Mouse (Mus musculus): ENCODE results near the gene Lrrc2. TPM values are rescaled to one million over a fixed set of nuclear protein-coding genes. Genes with fewer than 3 reads are reported as not detected.
A peak's percentile ranks its signal among the peaks of the same experiment; 100 is the strongest.

Lrrc2 gene
- polyA plus RNA-seq, 1 experiment from 2014 or later: 0.12 TPM

GRCm38 (mm10) chr9:111001621-111002020 lies 50.3 kb downstream of the Lrrc2 start:
- DNase-seq (ENCODE audit: low spot score) (no peak), ATAC-seq (replicated peaks; ENCODE audit: low FRiP score, low TSS enrichment, low read depth) (no peak)
- no peak overlapping the region for H3K4me3 ChIP-seq (ENCODE audit: low read depth, low read length)
- no peaks in the 10 kb centered on the region for H3K36me3 ChIP-seq (ENCODE audit: control insufficient read depth, insufficient read depth, low read length)
- H3K9ac ChIP-seq (ENCODE audit: low read length): no peak overlapping the region
- 74% methylated on average over 12 of the region's 12 CpGs for WGBS
- no peaks in the 10 kb centered on the region for H3K9me3 ChIP-seq (ENCODE audit: control insufficient read depth, low read length)
- no peaks in the 10 kb centered on the region for H3K4me1 ChIP-seq (replicated peaks; ENCODE audit: control insufficient read depth, insufficient read depth, low read length)
- H3K4me2 ChIP-seq (ENCODE audit: low read length): no peak overlapping the region
- H3K27me3 ChIP-seq (replicated peaks; ENCODE audit: control insufficient read depth, insufficient read depth, low read length): no peaks in the 10 kb centered on the region
- no peak overlapping the region for H3K27ac ChIP-seq (ENCODE audit: low read depth)

GRCm38 (mm10) chr9:111003279-111003678 lies 51.9 kb downstream of the Lrrc2 start:
- Histone ChIP-seq H3K4me1 (replicated peaks; ENCODE audit: control insufficient read depth, insufficient read depth, low read length) (no peaks in the 10 kb centered on the region), H3K9ac (ENCODE audit: low read length) (no peak overlapping the region), H3K9me3 (ENCODE audit: control insufficient read depth, low read length) (no peaks in the 10 kb centered on the region), H3K36me3 (ENCODE audit: control insufficient read depth, insufficient read depth, low read length) (no peaks in the 10 kb centered on the region), H3K4me2 (ENCODE audit: low read length) (no peak overlapping the region), H3K27me3 (replicated peaks; ENCODE audit: control insufficient read depth, insufficient read depth, low read length) (no peaks in the 10 kb centered on the region), H3K4me3 (ENCODE audit: low read depth, low read length) (no peak overlapping the region), H3K27ac (ENCODE audit: low read depth) (no peak overlapping the region)
- 89% methylated on average over 9 of the region's 9 CpGs for WGBS
- DNase-seq (ENCODE audit: low spot score): no peak
- no peak for ATAC-seq (replicated peaks; ENCODE audit: low FRiP score, low TSS enrichment, low read depth)

GRCm38 (mm10) chr9:111006544-111006943 lies 55.2 kb downstream of the Lrrc2 start:
- no peak for ATAC-seq (replicated peaks; ENCODE audit: low FRiP score, low TSS enrichment, low read depth)
- H3K9ac ChIP-seq (ENCODE audit: low read length): no peak overlapping the region
- H3K36me3 ChIP-seq (ENCODE audit: control insufficient read depth, insufficient read depth, low read length): no peaks in the 10 kb centered on the region
- no peaks in the 10 kb centered on the region for H3K27me3 ChIP-seq (replicated peaks; ENCODE audit: control insufficient read depth, insufficient read depth, low read length)
- 90% methylated on average over 2 of the region's 2 CpGs for WGBS
- H3K27ac ChIP-seq (ENCODE audit: low read depth): no peak overlapping the region
- no peak for DNase-seq (ENCODE audit: low spot score)
- no peak overlapping the region for H3K4me2 ChIP-seq (ENCODE audit: low read length)
- H3K9me3 ChIP-seq (ENCODE audit: control insufficient read depth, low read length): no peaks in the 10 kb centered on the region
- H3K4me3 ChIP-seq (ENCODE audit: low read depth, low read length): no peak overlapping the region
- no peaks in the 10 kb centered on the region for H3K4me1 ChIP-seq (replicated peaks; ENCODE audit: control insufficient read depth, insufficient read depth, low read length)

GRCm38 (mm10) chr9:111009763-111010162 lies 58.4 kb downstream of the Lrrc2 start:
- no peak for DNase-seq (ENCODE audit: low spot score)
- 79% methylated on average over 3 of the region's 3 CpGs for WGBS
- Histone ChIP-seq H3K9me3 (ENCODE audit: control insufficient read depth, low read length) (no peaks in the 10 kb centered on the region), H3K27me3 (replicated peaks; ENCODE audit: control insufficient read depth, insufficient read depth, low read length) (no peaks in the 10 kb centered on the region), H3K36me3 (ENCODE audit: control insufficient read depth, insufficient read depth, low read length) (no peaks in the 10 kb centered on the region), H3K4me1 (replicated peaks; ENCODE audit: control insufficient read depth, insufficient read depth, low read length) (no peaks in the 10 kb centered on the region), H3K9ac (ENCODE audit: low read length) (no peak overlapping the region), H3K27ac (ENCODE audit: low read depth) (no peak overlapping the region), H3K4me2 (ENCODE audit: low read length) (no peak overlapping the region), H3K4me3 (ENCODE audit: low read depth, low read length) (no peak overlapping the region)
- no peak for ATAC-seq (replicated peaks; ENCODE audit: low FRiP score, low TSS enrichment, low read depth)

GRCm38 (mm10) chr9:111011550-111011949 lies 60.2 kb downstream of the Lrrc2 start:
- no peaks in the 10 kb centered on the region for H3K9me3 ChIP-seq (ENCODE audit: control insufficient read depth, low read length)
- DNase-seq (ENCODE audit: low spot score) (no peak), ATAC-seq (replicated peaks; ENCODE audit: low FRiP score, low TSS enrichment, low read depth) (no peak)
- no peak overlapping the region for H3K4me3 ChIP-seq (ENCODE audit: low read depth, low read length)
- H3K4me2 ChIP-seq (ENCODE audit: low read length): no peak overlapping the region
- no peak overlapping the region for H3K27ac ChIP-seq (ENCODE audit: low read depth)
- H3K36me3 ChIP-seq (ENCODE audit: control insufficient read depth, insufficient read depth, low read length): no peaks in the 10 kb centered on the region
- WGBS: 82% methylated on average over 9 of the region's 9 CpGs
- H3K4me1 ChIP-seq (replicated peaks; ENCODE audit: control insufficient read depth, insufficient read depth, low read length): no peaks in the 10 kb centered on the region
- H3K27me3 ChIP-seq (replicated peaks; ENCODE audit: control insufficient read depth, insufficient read depth, low read length): no peaks in the 10 kb centered on the region
- no peak overlapping the region for H3K9ac ChIP-seq (ENCODE audit: low read length)

GRCm38 (mm10) chr9:111012041-111012440 lies 60.7 kb downstream of the Lrrc2 start:
- H3K9ac ChIP-seq (ENCODE audit: low read length): no peak overlapping the region

GRCm38 (mm10) chr9:111015658-111016057 lies 64.3 kb downstream of the Lrrc2 start:
- H3K9me3 ChIP-seq (ENCODE audit: control insufficient read depth, low read length): no peaks in the 10 kb centered on the region
- H3K27me3 ChIP-seq (replicated peaks; ENCODE audit: control insufficient read depth, insufficient read depth, low read length): no peaks in the 10 kb centered on the region
- H3K36me3 ChIP-seq (ENCODE audit: control insufficient read depth, insufficient read depth, low read length): no peaks in the 10 kb centered on the region
- 87% methylated on average over 4 of the region's 4 CpGs for WGBS
- no peak for ATAC-seq (replicated peaks; ENCODE audit: low FRiP score, low TSS enrichment, low read depth)
- H3K9ac ChIP-seq (ENCODE audit: low read length): no peak overlapping the region
- H3K4me1 ChIP-seq (replicated peaks; ENCODE audit: control insufficient read depth, insufficient read depth, low read length): no peaks in the 10 kb centered on the region
- H3K4me2 ChIP-seq (ENCODE audit: low read length): no peak overlapping the region
- H3K27ac ChIP-seq (ENCODE audit: low read depth): no peak overlapping the region
- DNase-seq (ENCODE audit: low spot score): no peak
- H3K4me3 ChIP-seq (ENCODE audit: low read depth, low read length): no peak overlapping the region

More at GRCm38 (mm10) chr9:111012041-111012440, 60.7 kb downstream of the Lrrc2 start:
- no peaks in the 10 kb centered on the region for H3K4me1 ChIP-seq (replicated peaks; ENCODE audit: control insufficient read depth, insufficient read depth, low read length)
- H3K36me3 ChIP-seq (ENCODE audit: control insufficient read depth, insufficient read depth, low read length): no peaks in the 10 kb centered on the region
- H3K9me3 ChIP-seq (ENCODE audit: control insufficient read depth, low read length): no peaks in the 10 kb centered on the region
- no peaks in the 10 kb centered on the region for H3K27me3 ChIP-seq (replicated peaks; ENCODE audit: control insufficient read depth, insufficient read depth, low read length)
- no peak overlapping the region for H3K4me2 ChIP-seq (ENCODE audit: low read length)
- no peak for ATAC-seq (replicated peaks; ENCODE audit: low FRiP score, low TSS enrichment, low read depth)
- H3K27ac ChIP-seq (ENCODE audit: low read depth): no peak overlapping the region
- DNase-seq (ENCODE audit: low spot score): no peak
- 74% methylated on average over 3 of the region's 3 CpGs for WGBS
- H3K4me3 ChIP-seq (ENCODE audit: low read depth, low read length): no peak overlapping the region

GRCm38 (mm10) chr9:111019022-111019421 lies 67.7 kb downstream of the Lrrc2 start, which contains the start of gene Ltf:
TSS of gene Ltf (plus strand) at chr9:111019271.
- Histone ChIP-seq H3K4me3 (ENCODE audit: low read depth, low read length) (no peak within 1 kb of the TSS), H3K4me1 (replicated peaks; ENCODE audit: control insufficient read depth, insufficient read depth, low read length) (no peaks in the 10 kb centered on the region), H3K27ac (ENCODE audit: low read depth) (no peak within 1 kb of the TSS), H3K27me3 (replicated peaks; ENCODE audit: control insufficient read depth, insufficient read depth, low read length) (no peaks in the 10 kb centered on the region), H3K9ac (ENCODE audit: low read length) (no peak within 1 kb of the TSS), H3K4me2 (ENCODE audit: low read length) (no peak within 1 kb of the TSS), H3K9me3 (ENCODE audit: control insufficient read depth, low read length) (no peaks in the 10 kb centered on the region), H3K36me3 (ENCODE audit: control insufficient read depth, insufficient read depth, low read length) (no peaks in the 10 kb centered on the region)
- 74% methylated on average over 5 of the region's 5 CpGs for WGBS
- ATAC-seq (replicated peaks; ENCODE audit: low FRiP score, low TSS enrichment, low read depth) (peak; percentile 72), DNase-seq (ENCODE audit: low spot score) (no peak)

GRCm38 (mm10) chr9:111026791-111027190 lies 75.4 kb downstream of the Lrrc2 start:
- Histone ChIP-seq H3K36me3 (ENCODE audit: control insufficient read depth, insufficient read depth, low read length) (no peaks in the 10 kb centered on the region), H3K9ac (ENCODE audit: low read length) (no peak overlapping the region), H3K9me3 (ENCODE audit: control insufficient read depth, low read length) (no peaks in the 10 kb centered on the region), H3K4me2 (ENCODE audit: low read length) (no peak overlapping the region), H3K4me1 (replicated peaks; ENCODE audit: control insufficient read depth, insufficient read depth, low read length) (no peaks in the 10 kb centered on the region), H3K27me3 (replicated peaks; ENCODE audit: control insufficient read depth, insufficient read depth, low read length) (no peaks in the 10 kb centered on the region), H3K4me3 (ENCODE audit: low read depth, low read length) (no peak overlapping the region), H3K27ac (ENCODE audit: low read depth) (no peak overlapping the region)
- ATAC-seq (replicated peaks; ENCODE audit: low FRiP score, low TSS enrichment, low read depth): no peak
- WGBS: 88% methylated on average over 10 of the region's 10 CpGs
- DNase-seq (ENCODE audit: low spot score): no peak
